In genomic region chr2:174502321-174502720, GRCm38 (mm10) we compare ENCODE assay signal across 1 mouse cellular context.
TF ChIP-seq lines count a peak whose summit lies in the region.

No protein-coding gene starts in this region.

TF ChIP-seq in MEL, 35 proteins besides CTCF, POLR2A, EP300 and RAD21 (continued from another document):
- no peak for TF ChIP-seq RCOR1 (IDR thresholded peaks at IDR 0.05; ENCODE audit: low read depth, low read length)
- TF ChIP-seq TAL1 (IDR thresholded peaks at IDR 0.05; ENCODE audit: low read length) = no peak
- TF ChIP-seq NELFE (IDR thresholded peaks at IDR 0.05; ENCODE audit: low read depth, low read length) = no peak
- no peak for TF ChIP-seq SMC3 (IDR thresholded peaks at IDR 0.05; ENCODE audit: low read depth, low read length)
- no peak for TF ChIP-seq MAZ (IDR thresholded peaks at IDR 0.05; ENCODE audit: low read depth, low read length)
- no peak for TF ChIP-seq MEF2A (IDR thresholded peaks at IDR 0.05; ENCODE audit: extremely low read depth, insufficient replicate concordance, low read depth, low read length, poor library complexity, severe bottlenecking)
- TF ChIP-seq SIN3A (IDR thresholded peaks at IDR 0.05; ENCODE audit: low read length) = no peak
- TF ChIP-seq TCF12 (IDR thresholded peaks at IDR 0.05; ENCODE audit: low read depth, low read length) = no peak
- no peak for TF ChIP-seq ELF1 (IDR thresholded peaks at IDR 0.05; ENCODE audit: low read depth, low read length)
- no peak for TF ChIP-seq KAT2A (conservative IDR thresholded peaks at IDR 0.05; ENCODE audit: low read depth, low read length)
- TF ChIP-seq USF1 (IDR thresholded peaks at IDR 0.05; ENCODE audit: low read depth, low read length) = no peak
TF ChIP-seq in MEL: peak in this region for 0.
